Mouse (Mus musculus): ENCODE data around the gene Defa22. TPM values are rescaled to one million over a fixed set of nuclear protein-coding genes. Genes with fewer than 3 reads are reported as not detected.

Gene Defa22
- not detected for total RNA-seq (2023)

GRCm38 (mm10) chr8:21161977-21162376, at the start of gene Defa22:
Gene Defa22 (plus strand): TSS chr8:21162277.

DNA sequence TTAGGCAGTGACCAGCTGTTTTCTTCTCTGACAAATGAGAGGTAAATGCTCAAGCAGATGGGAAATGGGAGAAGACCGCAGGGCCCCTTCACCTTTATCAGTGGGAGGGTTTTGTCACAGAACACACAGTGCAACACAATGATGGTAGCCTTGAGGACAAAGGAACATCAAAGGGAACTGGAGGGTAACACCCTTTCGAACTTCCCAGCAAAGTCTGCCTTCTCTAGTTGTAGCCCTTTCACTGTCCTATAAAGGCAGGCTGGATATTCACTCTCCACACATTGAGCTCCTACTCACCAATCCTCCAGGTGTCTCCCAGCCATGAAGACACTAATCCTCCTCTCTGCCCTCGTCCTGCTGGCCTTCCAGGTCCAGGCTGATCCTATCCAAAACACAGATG, 27.7 kb upstream of the Defa22 start, which contains the start of gene Defa30:
Defa30 (plus strand) TSS at position 301 of the 400 bp plus-strand sequence.

GRCm38 (mm10) chr8:21191314-21191713, 29.2 kb downstream of the Defa22 start, which contains the start of gene Defa31:
Gene Defa31 (plus strand): TSS chr8:21191614.

GRCm38 (mm10) chr8:21201261-21201660, 39.2 kb downstream of the Defa22 start, which contains the start of gene Gm15293:
Gene Gm15293 (plus strand): TSS chr8:21201561.

Other genes starting within 250 kb of the Defa22 start
- gene Gm6040, start 240.2 kb upstream of the Defa22 start, total RNA-seq (2023), result not detected
- gene AY761185, start 217.6 kb upstream of the Defa22 start, total RNA-seq (2023), result not detected
- gene Defa21, start 136.7 kb upstream of the Defa22 start, total RNA-seq (2023), result not detected
- gene Defa23, start 107.2 kb upstream of the Defa22 start, total RNA-seq (2023), result not detected
- gene Defa35, start 97.2 kb upstream of the Defa22 start, total RNA-seq (2023), result not detected
- gene Defa25, start 77.8 kb upstream of the Defa22 start, total RNA-seq (2023), result not detected
- not detected for gene Gm14851, start 66.2 kb upstream of the Defa22 start, total RNA-seq (2023)
- gene Defa30, start 27.6 kb upstream of the Defa22 start, total RNA-seq (2023), result not detected
- gene Defa31, start 29.3 kb downstream of the Defa22 start, total RNA-seq (2023), result not detected
- gene Gm15293, start 39.3 kb downstream of the Defa22 start, total RNA-seq (2023), result not detected
- not detected for gene Gm15292, start 87.5 kb downstream of the Defa22 start, total RNA-seq (2023)
- gene Defa27, start 153.3 kb downstream of the Defa22 start, total RNA-seq (2023), result not detected
- gene Defa29, start 164.7 kb downstream of the Defa22 start, total RNA-seq (2023), result not detected
- not detected for gene Defa2, start 216.2 kb downstream of the Defa22 start, total RNA-seq (2023)
- not detected for gene Defa33, start 229.5 kb downstream of the Defa22 start, total RNA-seq (2023)

Measured in CD8-positive naive resting alpha-beta T cell, adult 57 days (primary cell).